Mouse (Mus musculus) liver, postnatal 0 days (tissue): ENCODE data around the gene Rxfp4.

Source experiments
- CTCF ChIP-seq: sonication (generic); IDR thresholded peaks from 2 replicates; pipeline ENCODE4 v1.5.1; 2016; ENCODE audit warnings: antibody characterized with exemption, low read depth
- EP300 ChIP-seq: IDR thresholded peaks from 2 replicates; pipeline ENCODE4 v1.6.1; 2016; ENCODE audit warnings: antibody characterized with exemption, low read depth, mild to moderate bottlenecking

DNA sequence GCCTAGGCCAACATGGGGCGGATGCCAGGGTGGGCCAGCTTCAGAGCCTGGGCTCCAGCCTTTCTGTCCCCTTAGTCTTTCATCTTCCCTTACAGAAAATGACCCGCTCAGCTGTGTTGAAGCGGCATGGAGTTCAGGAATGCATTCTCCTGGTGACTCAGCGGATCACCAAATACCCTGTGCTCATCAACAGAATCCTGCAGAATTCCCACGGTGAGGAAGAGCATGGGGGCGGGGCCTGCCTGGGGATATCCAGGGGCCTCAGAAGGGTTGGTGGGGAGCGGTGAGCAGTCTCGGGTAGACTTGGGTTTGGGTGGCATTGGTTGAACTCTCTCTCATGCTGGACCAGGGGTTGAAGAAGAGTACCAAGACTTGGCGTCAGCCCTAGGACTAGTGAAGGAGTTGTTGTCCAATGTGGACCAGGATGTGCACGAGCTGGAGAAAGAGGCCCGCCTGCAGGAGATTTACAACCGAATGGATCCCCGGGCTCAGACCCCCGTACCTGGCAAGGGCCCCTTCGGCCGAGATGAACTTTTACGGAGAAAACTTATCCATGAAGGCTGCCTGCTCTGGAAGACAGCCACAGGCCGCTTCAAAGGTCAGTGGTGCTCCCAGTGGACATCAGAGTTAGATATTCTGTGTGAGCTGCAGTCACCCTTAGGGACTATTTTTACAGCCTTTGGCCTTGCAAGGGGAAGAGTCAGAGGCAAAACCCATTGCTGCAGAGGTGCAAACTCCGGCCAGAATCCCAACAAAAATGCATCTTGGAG is 17.3 kb downstream of the Rxfp4 start:
- TF ChIP-seq CTCF, result no peak
- TF ChIP-seq EP300, result no peak
